In the genomic region with DNA sequence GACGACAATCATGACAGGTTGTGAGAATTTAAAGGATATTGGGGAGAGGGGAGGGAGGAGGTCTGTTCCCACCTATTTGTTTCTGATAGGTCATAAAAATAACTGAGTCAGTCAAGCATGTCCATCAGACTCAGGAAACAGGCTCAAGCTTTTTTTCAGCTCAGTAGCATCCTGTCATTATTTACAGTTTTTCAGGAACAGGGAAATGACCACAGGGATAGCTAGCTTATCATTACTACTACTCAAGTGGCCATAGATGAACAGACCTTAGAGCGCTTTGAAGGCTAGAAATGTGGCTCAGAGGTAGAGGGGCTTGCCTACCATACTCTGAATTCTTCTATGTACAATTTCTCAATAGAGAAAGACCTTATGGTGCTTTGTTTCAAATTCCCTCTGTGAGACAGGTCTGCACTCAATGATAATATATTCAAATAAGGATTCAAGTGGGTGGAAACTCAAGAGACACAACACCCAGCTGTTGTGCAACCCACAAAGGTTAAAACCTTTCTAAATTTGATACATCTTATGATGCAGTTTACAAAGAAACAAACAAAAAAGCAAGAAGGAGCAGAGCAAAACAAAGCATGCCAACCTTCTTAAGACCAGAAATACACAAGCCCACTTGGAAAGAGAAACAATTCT, we compare ENCODE assay signal across 8 mouse cellular contexts. TPM values are rescaled to one million over a fixed set of nuclear protein-coding genes. Genes with fewer than 3 reads are reported as not detected.
A peak's percentile ranks its signal among the peaks of the same experiment; 100 is the strongest.
DNase-seq lines count a peak whose midpoint lies in the region; ATAC-seq and TF ChIP-seq lines count a peak whose summit lies in the region.

No protein-coding gene starts in this region.

- no peak for TF ChIP-seq CTCF in testis, adult 2 months (IDR thresholded peaks at IDR 0.05; ENCODE audit: control insufficient read depth, insufficient read depth, insufficient replicate concordance, low read depth, low read length)

- H3K9me3 ChIP-seq in forebrain, embryonic 14.5 days (replicated peaks; ENCODE audit: control insufficient read depth, low read length): no peaks in the 10 kb centered on the region
- H3K9me3 ChIP-seq in liver, embryonic 12.5 days (replicated peaks): no peaks in the 10 kb centered on the region
- H3K9me3 ChIP-seq in stomach, embryonic 16.5 days (replicated peaks; ENCODE audit: control insufficient read depth, low read length): no peaks in the 10 kb centered on the region

- WGBS in forebrain, embryonic 14.5 days: 51% methylated on average over 2 of the region's 2 CpGs
- 59% methylated on average over 2 of the region's 2 CpGs for WGBS in liver, embryonic 12.5 days (ENCODE audit: insufficient replicate concordance)
- WGBS in stomach, embryonic 16.5 days: 60% methylated on average over 2 of the region's 2 CpGs

- no peak for ATAC-seq in forebrain, embryonic 14.5 days
- no peak for ATAC-seq in liver, embryonic 12.5 days
- ATAC-seq in stomach, embryonic 16.5 days (ENCODE audit: insufficient read depth, low FRiP score): no peak
- ATAC-seq in activated CD4-positive, CD25-positive, alpha-beta regulatory T cell, adult 4 months: no peak

- no peak for DNase-seq in testis, postnatal 14 days (ENCODE audit: low spot score)
- DNase-seq in forebrain, embryonic 14.5 days (ENCODE audit: low spot score): no peak
- DNase-seq in layer of hippocampus, postnatal 25 days (ENCODE audit: extremely low spot score in 1 of 2, low spot score in 1 of 2): no peak
- no peak for DNase-seq in thymus, postnatal 14 days

- peak overlapping the region; percentile 93; the same call in 1 of the 2 replicates for H3K27ac ChIP-seq in testis, adult 2 months (ENCODE audit: control insufficient read depth, insufficient read depth, low read depth, low read length)
- peak overlapping the region; percentile 90; the same call in 1 of the 2 replicates for H3K27ac ChIP-seq in forebrain, embryonic 14.5 days (ENCODE audit: low read depth, low read length)
- H3K27ac ChIP-seq in liver, embryonic 12.5 days: peak overlapping the region; percentile 93
- H3K27ac ChIP-seq in stomach, embryonic 16.5 days (ENCODE audit: low read length): no peak overlapping the region

- no peaks in the 10 kb centered on the region for H3K27me3 ChIP-seq in testis, adult 2 months (ENCODE audit: control insufficient read depth, insufficient read depth, low read length)
- no peaks in the 10 kb centered on the region for H3K27me3 ChIP-seq in forebrain, embryonic 14.5 days (replicated peaks; ENCODE audit: control insufficient read depth, insufficient read depth, low read length)
- no peaks in the 10 kb centered on the region for H3K27me3 ChIP-seq in liver, embryonic 12.5 days (replicated peaks)
- H3K27me3 ChIP-seq in stomach, embryonic 16.5 days (ENCODE audit: control insufficient read depth, insufficient read depth, low read length): no peaks in the 10 kb centered on the region

- no peaks in the 10 kb centered on the region; the same call in 1 of the 2 replicates for H3K36me3 ChIP-seq in testis, adult 2 months (ENCODE audit: control insufficient read depth, insufficient read depth, low read length)
- H3K36me3 ChIP-seq in forebrain, embryonic 14.5 days (ENCODE audit: control insufficient read depth, insufficient read depth, low read length): peaks cover 8% of the 10 kb centered on the region
- H3K36me3 ChIP-seq in liver, embryonic 12.5 days: peaks cover 24% of the 10 kb centered on the region
- peaks cover 7% of the 10 kb centered on the region for H3K36me3 ChIP-seq in stomach, embryonic 16.5 days (ENCODE audit: control insufficient read depth, insufficient read depth, low read length)

- peak overlapping the region; percentile 92 for H3K9ac ChIP-seq in forebrain, embryonic 14.5 days (ENCODE audit: low read length)
- H3K9ac ChIP-seq in liver, embryonic 12.5 days: peak overlapping the region; percentile 99
- peak overlapping the region; percentile 96 for H3K9ac ChIP-seq in stomach, embryonic 16.5 days (ENCODE audit: low read length)

- no peak for TF ChIP-seq POLR2A in testis, adult 2 months (IDR thresholded peaks at IDR 0.05; ENCODE audit: control insufficient read depth, low read depth, low read length)

- H3K4me2 ChIP-seq in forebrain, embryonic 14.5 days (ENCODE audit: low read length): peak overlapping the region; percentile 85
- peak overlapping the region; percentile 79 for H3K4me2 ChIP-seq in liver, embryonic 12.5 days
- peak overlapping the region; percentile 68 for H3K4me2 ChIP-seq in stomach, embryonic 16.5 days (ENCODE audit: low read depth, low read length)

- H3K4me3 ChIP-seq in testis, adult 2 months (ENCODE audit: control insufficient read depth, low read depth, low read length): peak overlapping the region; percentile 95
- peak overlapping the region; percentile 90 for H3K4me3 ChIP-seq in forebrain, embryonic 14.5 days (ENCODE audit: low read depth, low read length)
- H3K4me3 ChIP-seq in liver, embryonic 12.5 days: peak overlapping the region; percentile 94
- peak overlapping the region; percentile 98 for H3K4me3 ChIP-seq in stomach, embryonic 16.5 days (replicated peaks; ENCODE audit: low read length)

- H3K4me1 ChIP-seq in testis, adult 2 months (ENCODE audit: control insufficient read depth, insufficient read depth, low read length): peaks cover 2% of the 10 kb centered on the region
- H3K4me1 ChIP-seq in forebrain, embryonic 14.5 days (ENCODE audit: control insufficient read depth, insufficient read depth, low read length): peaks cover 17% of the 10 kb centered on the region
- peaks cover 37% of the 10 kb centered on the region for H3K4me1 ChIP-seq in liver, embryonic 12.5 days
- peaks cover 20% of the 10 kb centered on the region for H3K4me1 ChIP-seq in stomach, embryonic 16.5 days (ENCODE audit: control insufficient read depth, insufficient read depth, low read length)

RNA-seq across cellular contexts. Expression of a gene that starts 1.3 kb away (rescaled TPM):
- polyA plus RNA-seq in testis, adult 2 months (2012; rRNA removed): 30.8 and 35.5 TPM in 2 replicates
- 42.5 and 43.5 TPM in 2 replicates for polyA plus RNA-seq in forebrain, embryonic 14.5 days (2014; fragmentation: Nextera tagmentation; extraction: Ambion mirVana)
- polyA plus RNA-seq in liver, embryonic 12.5 days (2016; fragmentation: Nextera tagmentation; extraction: Ambion mirVana): 27.9 and 28.0 TPM in 2 replicates
- 26.1 and 27.4 TPM in 2 replicates for polyA plus RNA-seq in stomach, embryonic 16.5 days (2015; fragmentation: Nextera tagmentation; extraction: Ambion mirVana)
- 10 to 100 TPM; 26.1 to 27.7 TPM for total RNA-seq in layer of hippocampus, postnatal 25 days (2021)
- 1 to 10 TPM; 7.8 to 8.6 TPM for polyA plus RNA-seq in activated CD4-positive, CD25-positive, alpha-beta regulatory T cell, adult 4 months (2017; shearing (Covaris generic))
